Mouse (Mus musculus) G1E (cell line): Measurements from ENCODE around the gene Ptprm. TPM values are rescaled to one million over a fixed set of nuclear protein-coding genes. Genes with fewer than 3 reads are reported as not detected.

ENCODE experiments used
- ATAC-seq: 2 replicates; pipeline ENCODE4 v1.8.0; 2016; ENCODE audit warnings: mild to moderate bottlenecking; ENCODE audit not compliant: insufficient number of reproducible peaks, poor library complexity, low FRiP score, severe bottlenecking; ENCODE audit errors: extremely low read depth
- DNase-seq: peaks from one replicate; pipeline ENCODE4 v3.0.0; 2012; ENCODE audit warnings: low spot score
- H3K27me3 ChIP-seq: 2 replicates; pipeline ENCODE4 v1.6.1; 2012; ENCODE audit warnings: mild to moderate bottlenecking, low read length, inconsistent platforms; ENCODE audit not compliant: insufficient read depth
- H3K36me3 ChIP-seq: replicated peaks from 2 replicates; pipeline ENCODE3; 2012; ENCODE audit warnings: mild to moderate bottlenecking, inconsistent platforms
- H3K4me1 ChIP-seq: 2 replicates; pipeline ENCODE4 v1.6.1; 2012; ENCODE audit warnings: low read depth, low read length, inconsistent platforms, mixed read lengths; ENCODE audit not compliant: insufficient read depth
- H3K4me3 ChIP-seq: 2 replicates; pipeline ENCODE4 v1.5.1; 2012; ENCODE audit warnings: low read depth, mild to moderate bottlenecking, inconsistent platforms, low read length, moderate library complexity, mixed read lengths
- H3K9me3 ChIP-seq: replicated peaks from 2 replicates; pipeline ENCODE4 v1.6.1; 2012; ENCODE audit warnings: inconsistent platforms
- CTCF ChIP-seq: IDR thresholded peaks from 2 replicates; pipeline ENCODE4 v1.5.1; 2012; ENCODE audit warnings: low read depth, low read length, inconsistent platforms, mixed read lengths
- GATA1 ChIP-seq: IDR thresholded peaks from 2 replicates; pipeline ENCODE4 v1.6.1; 2012; ENCODE audit warnings: borderline replicate concordance, low read length, inconsistent platforms, mixed read lengths
- GATA2 ChIP-seq: IDR thresholded peaks from 2 replicates; pipeline ENCODE4 v1.6.1; 2012; ENCODE audit warnings: low read depth, low read length, inconsistent platforms, borderline replicate concordance
- POLR2AphosphoS5 ChIP-seq: IDR thresholded peaks from 2 replicates; pipeline ENCODE4 v1.6.1; 2012; ENCODE audit warnings: low read depth, low read length, inconsistent platforms; ENCODE audit not compliant: insufficient replicate concordance
- TAL1 ChIP-seq: conservative IDR thresholded peaks from 2 replicates; pipeline ENCODE4 v1.6.1; 2012; ENCODE audit warnings: low read depth, low read length, inconsistent platforms, mixed read lengths
- polyA plus RNA-seq: library from polyadenylated mRNA; stranded (reverse); fragments of >175 nt; gene quantifications from 2 replicates; pipeline ENCODE4 v1.2.3, GENCODE M21; 2012
- total RNA-seq, 2 experiments: library from RNA; stranded (forward) in 1 of 2; stranded (reverse) in 1 of 2; fragments of 200-1000 nt in 1 of 2; fragments of >200 nt in 1 of 2; fragmentation: Nextera tagmentation in 1 of 2; gene quantifications; 2 replicates each; pipeline ENCODE4 v1.2.3; 2014 to 2017

Gene Ptprm
- total and polyA plus RNA-seq, 3 experiments = 0.27 TPM; not detected in 2

- H3K9me3 ChIP-seq = peaks cover 48% of the 10 kb centered on the region
- TF ChIP-seq GATA2 (no peak), TAL1 (no peak), GATA1 (no peak)
- no peaks in the 10 kb centered on the region for H3K36me3 ChIP-seq
- no peaks in the 10 kb centered on the region for H3K27me3 ChIP-seq
- H3K4me1 ChIP-seq = no peaks in the 10 kb centered on the region
- DNase-seq (no peak), ATAC-seq (no peak)
- H3K4me3 ChIP-seq = no peak overlapping the region
These were observed 572.3 kb downstream of the Ptprm start for GRCm38 (mm10) chr17:66781910-66782309.

- no peak for ATAC-seq
- H3K4me1 ChIP-seq = no peaks in the 10 kb centered on the region
- H3K9me3 ChIP-seq = peaks cover 37% of the 10 kb centered on the region
- no peaks in the 10 kb centered on the region for H3K27me3 ChIP-seq
- TF ChIP-seq GATA2 = no peak
- no peak for TF ChIP-seq TAL1
- TF ChIP-seq POLR2AphosphoS5 = no peak
- no peak for TF ChIP-seq CTCF
- TF ChIP-seq GATA1 = no peak
- no peak for DNase-seq
- H3K4me3 ChIP-seq = no peak overlapping the region
- H3K36me3 ChIP-seq = no peaks in the 10 kb centered on the region
These were observed 575.2 kb downstream of the Ptprm start for GRCm38 (mm10) chr17:66779026-66779425.

- DNase-seq = no peak
- Histone ChIP-seq H3K36me3 (no peaks in the 10 kb centered on the region), H3K27me3 (no peaks in the 10 kb centered on the region), H3K4me1 (no peaks in the 10 kb centered on the region), H3K9me3 (peaks cover 46% of the 10 kb centered on the region), H3K4me3 (no peak overlapping the region)
- TF ChIP-seq GATA2 = no peak
- no peak for TF ChIP-seq POLR2AphosphoS5
- TF ChIP-seq TAL1 = no peak
- no peak for TF ChIP-seq GATA1
- no peak for TF ChIP-seq CTCF
- no peak for ATAC-seq
These were observed 584.6 kb downstream of the Ptprm start for GRCm38 (mm10) chr17:66769365-66770363.

- Histone ChIP-seq H3K4me1 (no peaks in the 10 kb centered on the region), H3K36me3 (no peaks in the 10 kb centered on the region), H3K4me3 (no peak overlapping the region), H3K9me3 (peaks cover 45% of the 10 kb centered on the region), H3K27me3 (no peaks in the 10 kb centered on the region)
- TF ChIP-seq CTCF (no peak), TAL1 (no peak), GATA2 (no peak), POLR2AphosphoS5 (no peak), GATA1 (no peak)
- DNase-seq (no peak), ATAC-seq (no peak)
These were observed 585.5 kb downstream of the Ptprm start for GRCm38 (mm10) chr17:66768689-66769275.

GRCm38 (mm10) chr17:66766166-66766565 lies 588.1 kb downstream of the Ptprm start:
- Histone ChIP-seq H3K27me3 (no peaks in the 10 kb centered on the region), H3K4me1 (no peaks in the 10 kb centered on the region), H3K9me3 (peaks cover 53% of the 10 kb centered on the region), H3K36me3 (no peaks in the 10 kb centered on the region), H3K4me3 (no peak overlapping the region)
- DNase-seq (no peak), ATAC-seq (no peak)
- TF ChIP-seq CTCF = no peak
- TF ChIP-seq GATA1 = no peak
- TF ChIP-seq GATA2 = no peak
- TF ChIP-seq POLR2AphosphoS5 = no peak
- TF ChIP-seq TAL1 = no peak

- DNase-seq (no peak), ATAC-seq (no peak)
- Histone ChIP-seq H3K4me1 (no peaks in the 10 kb centered on the region), H3K27me3 (no peaks in the 10 kb centered on the region), H3K9me3 (peaks cover 47% of the 10 kb centered on the region), H3K36me3 (no peaks in the 10 kb centered on the region), H3K4me3 (no peak overlapping the region)
- TF ChIP-seq GATA1 = no peak
- TF ChIP-seq CTCF = no peak
- TF ChIP-seq POLR2AphosphoS5 = no peak
- TF ChIP-seq GATA2 = no peak
- TF ChIP-seq TAL1 = no peak
These were observed 589.8 kb downstream of the Ptprm start for GRCm38 (mm10) chr17:66764435-66764834.
